Mouse (Mus musculus) liver, embryonic 14.5 days (tissue): ENCODE measurements at regions not wholly inside any gene's neighbourhood (a gene's known extent, or its start where the extent isn't known, plus 50 kb on each side); places are given as distances from the start of the nearest gene placed in this dataset.

Experiments
- ATAC-seq: fragments of 200-750 bp; cut with Nextera tagmentation; 2 replicates; pipeline ENCODE4 v1.8.0; 2017; ENCODE audit warnings: moderate number of reproducible peaks, mild to moderate bottlenecking, moderate library complexity; ENCODE audit not compliant: insufficient read depth
- DNase-seq, 3 experiments: peaks; one replicate each; pipeline ENCODE4 v3.0.0-alpha.2; 2012 to 2013; ENCODE audit warnings: low read depth in 3 of 3, low spot score in 3 of 3
- H3K27ac ChIP-seq: fragments of 300-500 bp; sonication (generic); 2 replicates; pipeline ENCODE4 v1.5.1; 2014; ENCODE audit warnings: moderate library complexity, mild to moderate bottlenecking, control low read depth, inconsistent platforms
- H3K27me3 ChIP-seq: fragments of 300-500 bp; sonication (generic); 2 replicates; pipeline ENCODE4 v1.6.1; 2014; ENCODE audit warnings: mild to moderate bottlenecking, low read length, moderate library complexity; ENCODE audit not compliant: control insufficient read depth, insufficient read depth
- H3K36me3 ChIP-seq: fragments of 300-500 bp; sonication (generic); replicated peaks from 2 replicates; pipeline ENCODE4 v1.6.1; 2014; ENCODE audit warnings: low read depth; ENCODE audit not compliant: control insufficient read depth, insufficient read depth
- H3K4me1 ChIP-seq, 2 experiments: fragments of 200-500 bp in 1 of 2; fragments of 300-500 bp in 1 of 2; sonication (generic) in 1 of 2; replicated peaks; 2 replicates each; pipeline ENCODE4 v1.6.1; 2012 to 2014; ENCODE audit warnings: antibody characterized with exemption in 1 of 2, inconsistent platforms in 1 of 2, low read length in 1 of 2; ENCODE audit not compliant: control insufficient read depth in 2 of 2, insufficient read depth in 2 of 2
- H3K4me2 ChIP-seq: fragments of 300-500 bp; sonication (generic); 2 replicates; pipeline ENCODE4 v1.6.1; 2014; ENCODE audit warnings: low read depth, mild to moderate bottlenecking, control low read depth, moderate library complexity
- H3K4me3 ChIP-seq, 2 experiments: fragments of 200-500 bp in 1 of 2; fragments of 300-500 bp in 1 of 2; sonication (generic) in 1 of 2; 2 replicates each; pipeline ENCODE4 v1.5.1; 2012 to 2014; ENCODE audit warnings: low read depth in 2 of 2, low read length in 2 of 2, mild to moderate bottlenecking in 2 of 2, control low read depth in 1 of 2, inconsistent platforms in 1 of 2, moderate library complexity in 1 of 2; ENCODE audit not compliant: insufficient read depth in 1 of 2
- H3K9ac ChIP-seq: fragments of 300-500 bp; sonication (generic); replicated peaks from 2 replicates; pipeline ENCODE4 v1.6.1; 2014; ENCODE audit warnings: mild to moderate bottlenecking, control low read depth, moderate library complexity
- H3K9me3 ChIP-seq: fragments of 300-500 bp; sonication (generic); 2 replicates; pipeline ENCODE4 v1.6.1; 2016; ENCODE audit warnings: low read length, mixed read lengths; ENCODE audit not compliant: control insufficient read depth
- CTCF ChIP-seq: IDR thresholded peaks from 2 replicates; pipeline ENCODE4 v1.5.1; 2016; ENCODE audit warnings: antibody characterized with exemption, low read depth, control low read depth
- EP300 ChIP-seq: IDR thresholded peaks from 2 replicates; pipeline ENCODE4 v1.6.1; 2016; ENCODE audit warnings: antibody characterized with exemption, low read depth
- WGBS: fragments of 180-500 bp; shearing (Covaris S2); extraction: QIAGEN DNeasy Blood & Tissue Kit; methylation state at CpG from one replicate; pipeline ENCODE4 v1.1.7; 2014; ENCODE audit not compliant: insufficient replicate concordance; 5-methylcytosine and 5-hydroxymethylcytosine counted together

DNA sequence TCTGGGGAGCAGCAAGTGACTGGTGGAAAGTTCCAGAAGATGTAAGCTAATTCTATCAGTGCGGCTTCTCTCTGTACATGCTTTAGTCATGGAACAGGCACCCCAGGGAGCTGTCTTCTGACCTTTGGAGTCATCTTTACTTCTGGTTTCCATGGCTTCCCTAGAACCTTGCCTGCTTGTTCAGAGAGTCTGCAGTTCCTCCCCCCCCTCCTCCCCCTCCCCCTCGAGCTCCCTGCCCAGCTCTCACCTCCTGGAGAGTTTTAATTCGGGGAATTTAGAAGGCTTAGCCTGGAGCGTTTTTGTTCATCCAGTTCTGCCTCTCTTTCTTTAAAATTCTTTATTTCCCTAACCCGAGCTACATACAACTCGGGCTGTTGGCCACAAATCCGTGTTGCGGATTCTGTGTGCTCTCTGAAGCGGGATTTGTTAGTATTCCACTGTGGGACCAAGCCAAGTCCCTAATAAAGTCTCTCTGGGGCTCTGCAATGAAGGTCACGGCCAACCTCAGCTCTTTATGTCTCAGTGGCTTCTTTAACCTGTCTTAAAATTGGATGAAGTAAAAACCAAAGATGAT, 414.6 kb upstream of the Mki67 start:
- no peak overlapping the region for H3K4me3 ChIP-seq
- H3K9ac ChIP-seq, result no peak overlapping the region
- DNase-seq (no peak), ATAC-seq (no peak)
- 39% methylated on average over 10 of the region's 10 CpGs for WGBS
- no peak overlapping the region for H3K4me2 ChIP-seq
- H3K9me3 ChIP-seq, result no peaks in the 10 kb centered on the region
- no peaks in the 10 kb centered on the region for H3K4me1 ChIP-seq
- H3K27ac ChIP-seq, result no peak overlapping the region
- no peaks in the 10 kb centered on the region for H3K36me3 ChIP-seq
- no peaks in the 10 kb centered on the region for H3K27me3 ChIP-seq
- TF ChIP-seq EP300, result no peak
- no peak for TF ChIP-seq CTCF

DNA sequence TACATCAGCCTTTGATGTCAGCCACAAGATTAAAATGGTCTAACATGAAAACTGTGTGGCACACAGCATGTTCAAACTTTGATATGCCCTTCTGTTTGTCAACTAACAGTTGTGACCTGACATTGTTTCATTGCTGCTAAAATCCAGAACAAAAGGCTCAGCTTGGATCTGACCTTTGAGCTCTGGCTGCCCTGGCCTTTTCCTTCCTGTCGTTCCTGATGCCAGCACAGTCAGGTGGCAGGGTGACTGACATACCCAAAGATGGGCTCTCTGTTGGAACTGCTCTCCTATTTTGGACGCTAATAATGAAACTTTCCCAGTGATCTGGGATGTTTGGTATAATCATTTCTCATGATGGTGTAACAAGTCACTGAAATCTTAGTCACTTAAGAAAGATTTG, 416.8 kb upstream of the Mki67 start:
- Histone ChIP-seq H3K27ac (no peak overlapping the region), H3K4me1 (no peaks in the 10 kb centered on the region), H3K9ac (no peak overlapping the region), H3K36me3 (no peaks in the 10 kb centered on the region), H3K4me2 (no peak overlapping the region), H3K9me3 (no peaks in the 10 kb centered on the region), H3K4me3 (no peak overlapping the region), H3K27me3 (no peaks in the 10 kb centered on the region)
- DNase-seq (no peak), ATAC-seq (no peak)
- 41% methylated on average over 2 of the region's 2 CpGs for WGBS
- TF ChIP-seq CTCF (no peak), EP300 (no peak)

- H3K4me2 ChIP-seq, result no peak overlapping the region
- no peak overlapping the region for H3K4me3 ChIP-seq
Measured at GRCm38 (mm10) chr7:136136666-136137065, 420.5 kb upstream of the Mki67 start.

DNA sequence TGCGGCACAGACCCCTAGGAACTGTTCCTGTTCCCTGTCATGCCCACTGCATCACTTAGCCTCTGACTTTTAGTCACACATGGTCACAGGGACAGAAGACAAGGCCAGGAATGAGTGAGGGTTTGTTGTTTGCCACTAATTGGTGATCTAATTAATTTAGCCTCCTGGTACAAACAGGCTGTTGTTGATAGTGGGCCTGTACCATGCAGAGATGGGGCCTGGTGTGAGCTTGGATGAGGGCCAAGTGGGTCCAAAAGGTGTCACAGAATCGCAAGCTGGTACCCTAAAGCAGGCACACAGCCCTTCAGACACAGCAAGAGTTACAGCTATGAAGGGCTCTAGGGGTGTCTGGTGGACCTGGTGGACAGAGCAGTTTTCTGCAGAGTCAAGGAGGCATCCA, 421.2 kb upstream of the Mki67 start:
- H3K4me3 ChIP-seq, result no peak overlapping the region
- H3K4me1 ChIP-seq, result no peaks in the 10 kb centered on the region
- H3K36me3 ChIP-seq, result no peaks in the 10 kb centered on the region
- H3K4me2 ChIP-seq, result no peak overlapping the region
- TF ChIP-seq CTCF (no peak), EP300 (no peak)
- WGBS, result 57% methylated on average over 2 of the region's 2 CpGs
- no peak overlapping the region for H3K27ac ChIP-seq
- H3K9me3 ChIP-seq, result no peaks in the 10 kb centered on the region
- H3K9ac ChIP-seq, result no peak overlapping the region
- DNase-seq (no peak), ATAC-seq (no peak)
- H3K27me3 ChIP-seq, result no peaks in the 10 kb centered on the region

More at GRCm38 (mm10) chr7:136136666-136137065, 420.5 kb upstream of the Mki67 start:
- DNase-seq (no peak), ATAC-seq (no peak)
- H3K9ac ChIP-seq, result no peak overlapping the region
- H3K27ac ChIP-seq, result no peak overlapping the region
- H3K4me1 ChIP-seq, result no peaks in the 10 kb centered on the region
- no peaks in the 10 kb centered on the region for H3K36me3 ChIP-seq
- no peaks in the 10 kb centered on the region for H3K9me3 ChIP-seq
- 62% methylated on average over 1 of the region's 1 CpGs for WGBS
- no peaks in the 10 kb centered on the region for H3K27me3 ChIP-seq
- TF ChIP-seq EP300, result no peak
- TF ChIP-seq CTCF, result no peak

- no peak for TF ChIP-seq EP300
- TF ChIP-seq CTCF, result no peak
- no peak overlapping the region for H3K27ac ChIP-seq
- H3K4me3 ChIP-seq, result no peak overlapping the region
- no peak overlapping the region for H3K4me2 ChIP-seq
- H3K36me3 ChIP-seq, result no peaks in the 10 kb centered on the region
- no peak overlapping the region for H3K9ac ChIP-seq
- DNase-seq (no peak), ATAC-seq (no peak)
- WGBS, result 63% methylated on average over 15 of the region's 15 CpGs
- no peaks in the 10 kb centered on the region for H3K27me3 ChIP-seq
- no peaks in the 10 kb centered on the region for H3K4me1 ChIP-seq
- H3K9me3 ChIP-seq, result no peaks in the 10 kb centered on the region
Measured at GRCm38 (mm10) chr7:136137831-136138602, 421.9 kb upstream of the Mki67 start.
